Mouse (Mus musculus) liver, embryonic 12.5 days (tissue): ENCODE data around the gene 1700047I17Rik2. TPM values are rescaled to one million over a fixed set of nuclear protein-coding genes. Genes with fewer than 3 reads are reported as not detected.
"Not testable (repeated sequence)": the region's sequence is repeated elsewhere in the genome, so short reads cannot be mapped to it uniquely, and the experiment has no call there.

Experiments used
- ATAC-seq: fragments of 200-750 bp; cut with Nextera tagmentation; 2 replicates; pipeline ENCODE4 v1.8.0; 2017; ENCODE audit warnings: moderate number of reproducible peaks, mild to moderate bottlenecking, moderate library complexity
- H3K27ac ChIP-seq: fragments of 300-500 bp; sonication (generic); 2 replicates; pipeline ENCODE4 v1.5.1; 2016; ENCODE audit warnings: mild to moderate bottlenecking
- H3K27me3 ChIP-seq: fragments of 300-500 bp; sonication (generic); replicated peaks from 2 replicates; pipeline ENCODE4 v1.6.1; 2016; ENCODE audit warnings: mild to moderate bottlenecking, moderate library complexity
- H3K36me3 ChIP-seq: fragments of 300-500 bp; sonication (generic); 2 replicates; pipeline ENCODE4 v1.6.1; 2016; ENCODE audit warnings: mild to moderate bottlenecking, moderate library complexity
- H3K4me1 ChIP-seq: fragments of 300-500 bp; sonication (generic); 2 replicates; pipeline ENCODE4 v1.6.1; 2016
- H3K4me2 ChIP-seq: fragments of 300-500 bp; sonication (generic); 2 replicates; pipeline ENCODE4 v1.6.1; 2016; ENCODE audit warnings: mild to moderate bottlenecking, moderate library complexity
- H3K4me3 ChIP-seq: fragments of 300-500 bp; sonication (generic); 2 replicates; pipeline ENCODE4 v1.5.1; 2016; ENCODE audit warnings: mild to moderate bottlenecking, moderate library complexity
- H3K9ac ChIP-seq: fragments of 300-500 bp; sonication (generic); 2 replicates; pipeline ENCODE4 v1.6.1; 2016; ENCODE audit warnings: mild to moderate bottlenecking, moderate library complexity
- H3K9me3 ChIP-seq: fragments of 300-500 bp; sonication (generic); replicated peaks from 2 replicates; pipeline ENCODE4 v1.6.1; 2016; ENCODE audit warnings: mild to moderate bottlenecking, moderate library complexity
- WGBS: fragments of 180-500 bp; shearing (Covaris S2); methylation state at CpG from one replicate; pipeline ENCODE4 v1.1.7; 2016; ENCODE audit not compliant: insufficient replicate concordance; 5-methylcytosine and 5-hydroxymethylcytosine counted together
- polyA plus RNA-seq: library from polyadenylated mRNA; unstranded; fragments of >200 nt; fragmentation: Nextera tagmentation; extraction: Ambion mirVana; gene quantifications from 2 replicates; pipeline ENCODE4 v1.2.1, GENCODE M21; 2016

The 1700047I17Rik2 gene
- polyA plus RNA-seq, 1 experiment from 2014 or later, result 2.1 TPM

DNA sequence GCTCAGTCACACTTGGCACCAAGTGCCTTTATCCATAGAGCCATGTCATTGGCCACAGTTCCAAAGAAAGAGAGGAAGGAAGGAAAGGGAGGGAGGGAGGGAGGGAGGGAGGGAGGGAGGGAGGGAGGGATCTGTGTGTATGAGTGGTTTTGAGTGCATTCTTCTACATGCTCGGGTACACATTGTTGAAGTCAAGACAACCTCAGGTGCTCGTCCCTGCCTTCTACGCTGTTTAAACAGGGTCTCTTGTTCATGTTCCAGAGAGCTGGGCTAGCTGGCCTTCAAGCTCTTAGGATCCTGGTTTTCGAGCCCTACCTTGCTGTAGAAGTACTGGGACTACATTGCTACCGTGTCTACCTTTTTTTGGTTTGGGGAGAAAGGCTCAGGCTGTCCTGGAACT, 64.0 kb downstream of the 1700047I17Rik2 start:
- not testable (repeated sequence) for ATAC-seq, H3K4me2 ChIP-seq, H3K27me3 ChIP-seq, H3K27ac ChIP-seq, H3K4me1 ChIP-seq, H3K9ac ChIP-seq, H3K9me3 ChIP-seq, H3K4me3 ChIP-seq
- WGBS, result no CpG with 5 or more reads among the region's 5 CpGs
- H3K36me3 ChIP-seq, result peaks cover 14% of the 10 kb centered on the region

Other genes with a start within 250 kb of the 1700047I17Rik2 start
- gene Gm20403, start 213.1 kb upstream of the 1700047I17Rik2 start, polyA plus RNA-seq, result 0.49 TPM in 1 of 2 replicates, not detected in the other
- gene Baz1a, start 185.2 kb upstream of the 1700047I17Rik2 start, polyA plus RNA-seq, result 47.6 and 54.4 TPM in 2 replicates
- gene 2700097O09Rik, start 119.5 kb upstream of the 1700047I17Rik2 start, polyA plus RNA-seq, result 31.5 and 33.0 TPM in 2 replicates
- 105 and 106 TPM in 2 replicates for gene Srp54a, start 119.3 kb upstream of the 1700047I17Rik2 start, polyA plus RNA-seq
- gene Fam177a, start 75.1 kb upstream of the 1700047I17Rik2 start, polyA plus RNA-seq, result 11.8 and 14.4 TPM in 2 replicates
- 35.8 and 40.3 TPM in 2 replicates for gene Srp54b, start 44.5 kb upstream of the 1700047I17Rik2 start, polyA plus RNA-seq
- gene Srp54c, start 30.6 kb downstream of the 1700047I17Rik2 start, polyA plus RNA-seq, result 49.3 and 51.6 TPM in 2 replicates
- 12.4 and 13.4 TPM in 2 replicates for gene 1110008L16Rik, start 100.0 kb downstream of the 1700047I17Rik2 start, polyA plus RNA-seq
- gene Ppp2r3c, start 103.4 kb downstream of the 1700047I17Rik2 start, polyA plus RNA-seq, result 10.3 and 11.8 TPM in 2 replicates
- gene Psma6, start 184.6 kb downstream of the 1700047I17Rik2 start, polyA plus RNA-seq, result 282 and 290 TPM in 2 replicates